Mouse (Mus musculus) CD4-positive helper T cell, adult 2 months (primary cell): Measurements from ENCODE around the gene Mta2.
"Not testable (repeated sequence)": the region's sequence is repeated elsewhere in the genome, so short reads cannot be mapped to it uniquely, and the experiment has no call there.

ENCODE experiments used
- DNase-seq: peaks from one replicate; pipeline ENCODE4 v3.0.0-alpha.2; 2012; ENCODE audit warnings: low read depth, missing footprints, low spot score

Gene Mta2

DNA sequence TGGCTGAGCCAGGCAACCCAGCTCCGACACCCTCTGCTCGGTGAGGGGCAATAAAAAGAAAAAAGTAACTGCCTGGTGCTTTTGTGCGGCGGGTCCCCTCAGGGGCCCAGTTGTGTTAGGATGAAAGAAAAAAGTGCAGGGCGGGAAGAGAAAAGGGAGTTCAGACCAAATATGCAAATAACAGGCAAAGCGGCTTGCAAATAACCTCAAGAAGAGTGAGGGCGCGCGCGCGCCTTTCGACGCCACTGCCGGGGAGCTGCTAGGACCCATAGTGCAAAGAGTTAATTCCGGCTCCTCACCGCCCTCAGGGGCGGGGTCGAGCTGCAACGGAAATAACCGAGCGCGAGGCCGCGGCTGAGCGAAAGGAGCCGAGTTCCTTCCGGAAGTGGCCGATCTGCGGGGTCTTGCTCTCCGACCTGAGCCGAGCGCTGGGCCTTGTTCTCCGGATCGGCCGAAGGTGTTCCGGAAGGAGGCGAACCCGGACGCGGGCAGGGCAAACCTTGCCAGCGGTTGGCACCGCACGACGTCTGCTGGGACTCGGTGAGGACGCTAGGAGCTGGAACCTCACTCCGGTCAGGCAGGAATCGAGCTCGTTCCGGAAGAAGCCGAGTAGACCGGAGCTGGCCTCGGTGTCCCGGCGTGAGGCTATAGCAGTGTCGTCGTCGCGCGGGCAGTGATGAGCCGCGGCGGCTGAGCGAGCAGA, at the start of gene Mta2:
Gene Mta2 (plus strand): TSS at position 361 of the 703 bp plus-strand sequence.
- peak; percentile 98 for DNase-seq

DNA sequence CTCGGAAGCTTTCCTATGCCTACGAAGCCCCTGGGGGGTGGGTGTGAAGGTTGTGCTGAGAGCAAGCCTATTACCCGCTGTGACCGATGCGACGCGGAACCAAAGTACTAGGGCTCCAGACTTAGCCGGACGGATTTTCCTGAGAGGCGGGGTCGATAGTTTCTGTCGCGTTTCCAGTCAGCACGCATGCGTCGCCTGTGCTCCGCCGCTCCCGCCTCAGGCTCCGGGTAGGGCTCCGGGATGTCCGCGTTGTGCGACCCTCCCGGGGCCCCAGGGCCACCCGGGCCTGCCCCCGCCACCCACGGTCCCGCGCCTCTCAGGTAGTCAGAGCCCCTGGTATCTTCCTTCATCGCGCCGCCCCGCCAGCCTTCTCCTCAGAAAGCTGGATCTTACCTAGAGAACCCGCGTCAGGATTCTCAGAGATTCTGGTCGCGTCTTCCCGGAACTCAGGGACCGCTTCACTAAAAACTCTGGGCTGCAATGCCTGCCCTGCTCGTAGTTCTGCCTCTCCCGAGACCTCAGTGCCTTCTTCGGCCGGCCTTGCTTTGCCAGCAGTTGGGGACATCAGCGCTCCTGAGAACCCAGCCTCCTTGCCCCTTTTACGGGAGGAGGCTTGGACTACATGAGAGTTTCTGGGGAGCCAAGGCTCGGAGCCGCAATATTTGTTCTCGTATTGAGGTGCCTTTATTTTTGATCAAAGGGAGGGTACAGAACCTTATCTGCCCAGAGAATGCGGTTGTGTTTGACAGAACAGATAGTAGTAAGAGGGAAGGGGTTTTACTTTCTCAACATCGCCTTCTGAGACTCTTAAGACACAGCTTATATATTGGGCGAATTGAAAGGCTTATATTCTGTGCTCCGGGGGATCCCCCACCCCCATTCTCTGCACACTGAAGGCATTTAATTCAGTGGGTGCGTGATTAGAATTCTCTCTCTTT, 48.6 kb upstream of the Mta2 start, which contains the start of gene Ints5:
Gene Ints5 (plus strand): TSS at position 177 of the 938 bp plus-strand sequence.
- DNase-seq, result peak; percentile 88

DNA sequence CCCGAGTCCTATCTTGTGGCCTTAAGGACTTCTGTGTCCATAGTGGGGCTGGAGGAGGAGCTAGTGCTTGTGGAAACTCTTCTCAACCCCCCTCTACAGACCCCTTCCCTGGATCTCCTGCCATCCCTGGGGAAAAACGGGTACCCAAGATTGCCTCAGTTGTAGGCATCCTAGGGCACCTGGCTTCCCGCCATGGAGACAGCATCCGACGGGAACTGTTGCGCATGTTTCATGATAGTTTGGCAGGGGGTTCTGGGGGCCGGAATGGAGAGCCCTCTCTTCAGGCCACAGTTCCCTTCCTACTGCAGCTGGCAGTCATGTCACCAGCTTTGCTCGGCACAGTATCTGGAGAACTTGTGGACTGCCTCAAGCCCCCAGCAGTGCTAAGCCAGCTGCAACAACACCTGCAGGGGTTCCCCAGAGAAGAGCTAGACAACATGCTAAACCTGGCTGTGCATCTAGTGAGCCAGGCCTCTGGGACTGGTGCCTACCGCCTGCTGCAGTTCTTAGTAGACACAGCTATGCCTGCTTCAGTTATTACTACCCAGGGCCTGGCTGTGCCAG, 46.2 kb upstream of the Mta2 start:
- no peak for DNase-seq

DNA sequence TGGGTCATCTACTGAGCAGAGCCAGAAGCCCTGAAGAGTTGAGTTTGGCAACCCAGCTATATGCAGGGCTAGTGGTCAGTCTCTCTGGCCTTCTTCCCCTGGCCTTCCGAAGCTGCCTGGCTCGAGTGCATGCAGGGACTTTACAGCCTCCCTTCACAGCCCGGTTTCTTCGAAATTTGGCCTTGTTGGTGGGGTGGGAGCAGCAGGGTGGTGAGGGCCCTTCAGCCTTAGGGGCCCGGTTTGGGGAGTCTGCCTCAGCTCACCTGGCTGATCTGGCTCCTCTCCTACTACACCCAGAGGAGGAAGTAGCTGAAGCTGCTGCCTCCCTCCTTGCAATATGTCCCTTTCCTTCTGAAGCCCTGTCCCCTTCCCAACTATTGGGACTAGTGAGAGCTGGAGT, 45.4 kb upstream of the Mta2 start:
- not testable (repeated sequence) for DNase-seq

DNA sequence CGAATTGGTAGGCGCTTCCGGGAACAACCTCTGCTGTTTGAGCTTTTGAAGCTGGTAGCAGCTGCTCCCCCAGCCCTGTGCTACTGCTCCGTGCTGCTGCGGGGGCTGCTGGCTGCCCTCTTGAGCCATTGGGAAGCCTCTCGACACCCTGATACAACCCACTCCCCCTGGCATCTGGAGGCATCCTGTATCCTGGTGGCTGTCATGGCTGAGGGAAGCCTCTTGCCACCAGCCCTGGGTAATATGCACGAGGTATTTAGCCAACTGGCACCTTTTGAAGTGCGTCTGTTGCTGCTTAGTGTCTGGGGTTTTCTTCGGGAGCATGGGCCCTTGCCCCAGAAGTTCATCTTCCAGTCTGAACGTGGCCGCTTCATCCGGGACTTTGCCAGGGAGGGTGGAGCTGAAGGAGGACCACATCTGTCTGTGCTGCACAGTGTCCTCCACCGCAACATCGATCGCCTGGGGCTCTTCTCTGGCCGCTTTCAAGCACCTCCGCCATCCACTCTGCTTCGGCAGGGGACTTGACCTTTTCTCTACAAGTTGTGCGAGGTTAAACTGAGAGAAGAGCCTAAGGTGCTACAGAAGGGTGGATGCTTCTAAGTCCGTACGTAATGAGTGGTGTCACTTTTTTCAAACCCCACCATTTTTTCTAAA, 44.3 kb upstream of the Mta2 start:
- DNase-seq, result not testable (repeated sequence)

DNA sequence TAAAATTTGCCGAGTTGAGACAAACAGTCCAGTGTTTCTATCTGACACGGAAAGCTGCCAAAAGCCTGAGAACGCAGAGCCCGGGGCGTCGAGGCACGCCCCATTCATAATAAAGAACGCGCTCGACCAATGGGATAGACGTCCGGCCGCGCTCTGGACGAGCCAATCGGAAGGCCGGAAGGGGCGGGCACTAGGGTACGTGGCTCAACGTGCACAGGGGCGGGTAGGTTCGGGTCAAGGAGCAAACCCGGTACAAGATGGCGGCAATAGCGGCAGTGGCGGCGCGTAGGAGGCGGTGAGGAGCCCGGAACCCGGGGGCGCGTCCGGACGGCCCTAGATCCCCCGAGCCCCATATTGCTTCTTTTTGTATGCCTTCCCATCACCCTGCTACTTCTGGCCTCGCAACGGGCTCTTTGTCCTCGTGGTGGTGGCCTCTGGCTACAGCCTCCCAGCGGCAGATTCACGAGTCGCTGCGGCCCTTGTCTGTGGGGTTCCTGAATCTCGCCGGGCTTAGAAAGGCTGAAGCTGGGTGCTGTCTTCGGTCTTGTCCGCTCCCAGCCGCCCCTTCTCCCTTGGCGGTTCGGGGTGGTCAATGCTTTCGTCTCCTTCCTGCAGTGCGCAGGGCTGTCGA, 43.7 kb upstream of the Mta2 start, which contains the start of gene Ganab:
Gene Ganab (plus strand): TSS at position 207 of the 631 bp plus-strand sequence.
- peak; percentile 98 for DNase-seq

DNA sequence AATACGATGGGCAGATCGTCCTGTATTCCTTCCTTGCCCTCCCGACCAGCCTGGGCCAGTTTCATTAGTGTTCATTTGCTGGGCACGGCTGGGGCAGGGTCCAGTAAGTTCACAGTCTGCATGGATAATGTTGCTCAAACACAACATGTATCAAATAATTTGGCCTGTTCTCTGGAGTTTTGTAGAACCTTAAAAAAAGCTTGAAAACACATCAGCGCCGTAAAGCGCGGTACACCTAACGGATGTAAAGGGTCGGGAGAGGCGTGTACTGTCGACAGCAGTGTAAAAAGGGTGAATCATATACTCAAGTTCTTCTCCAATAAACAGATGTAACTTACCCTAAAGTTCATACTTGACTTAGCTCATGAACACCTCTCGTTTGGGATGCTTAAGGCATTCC, 43.1 kb upstream of the Mta2 start:
- peak; percentile 38 for DNase-seq

DNA sequence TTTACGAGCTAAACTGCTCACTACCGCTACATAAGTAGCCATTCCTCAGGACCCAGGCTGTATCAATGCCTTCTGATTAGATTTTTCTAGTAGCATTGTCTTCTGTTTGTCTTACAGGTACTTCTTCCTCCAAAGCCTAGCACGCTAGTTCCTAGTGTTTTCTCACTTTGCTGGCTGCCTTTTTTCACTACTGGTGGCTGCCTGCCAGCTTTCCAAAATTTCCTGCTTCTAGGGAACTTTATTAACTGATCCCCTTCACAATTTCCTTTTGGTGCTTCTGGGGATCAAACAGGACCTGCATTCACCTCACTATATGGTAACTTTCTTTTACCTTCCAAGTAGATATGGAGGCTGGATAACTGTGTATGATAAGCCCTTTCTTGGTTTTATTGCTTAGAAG, 42.6 kb upstream of the Mta2 start:
- DNase-seq, result no peak

DNA sequence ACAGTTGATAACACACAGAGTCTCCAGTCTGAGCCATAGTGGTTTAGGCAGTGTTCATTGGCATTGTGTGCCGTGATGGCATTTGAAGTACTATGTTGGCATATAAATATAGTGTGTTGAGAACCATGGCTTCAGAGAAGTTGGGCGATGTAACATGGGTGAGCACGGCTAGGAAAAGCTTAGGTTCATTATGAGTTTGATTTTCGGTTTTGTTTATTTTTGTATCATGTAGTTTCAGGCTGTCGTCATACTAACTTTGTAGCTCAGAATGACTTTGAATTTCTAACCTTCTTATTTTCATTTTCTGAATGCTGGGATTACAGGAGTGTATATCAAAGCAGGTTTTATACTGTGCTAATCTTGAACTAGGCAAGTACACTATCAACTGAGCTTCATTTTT, 38.3 kb upstream of the Mta2 start:
- no peak for DNase-seq

DNA sequence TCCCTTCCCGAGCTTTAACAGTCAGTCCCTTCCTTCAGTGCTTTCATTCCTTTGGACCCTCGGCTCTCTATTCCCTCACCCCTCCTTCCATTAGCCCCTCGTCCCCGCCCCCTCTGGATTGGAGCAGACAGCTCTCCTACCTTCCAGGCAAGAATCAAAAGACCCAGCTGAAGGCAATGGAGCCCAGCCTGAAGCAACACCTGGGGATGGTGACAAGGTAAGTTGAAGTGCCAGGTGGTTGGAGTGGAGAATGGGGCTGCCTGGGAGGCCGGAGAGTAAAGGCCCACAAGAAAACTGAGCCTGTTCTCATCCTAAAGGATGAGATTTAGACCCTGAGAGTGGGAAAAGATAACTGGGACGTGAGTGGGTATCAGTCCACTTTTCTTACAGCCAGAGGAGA, 33.1 kb upstream of the Mta2 start:
- no peak for DNase-seq

DNA sequence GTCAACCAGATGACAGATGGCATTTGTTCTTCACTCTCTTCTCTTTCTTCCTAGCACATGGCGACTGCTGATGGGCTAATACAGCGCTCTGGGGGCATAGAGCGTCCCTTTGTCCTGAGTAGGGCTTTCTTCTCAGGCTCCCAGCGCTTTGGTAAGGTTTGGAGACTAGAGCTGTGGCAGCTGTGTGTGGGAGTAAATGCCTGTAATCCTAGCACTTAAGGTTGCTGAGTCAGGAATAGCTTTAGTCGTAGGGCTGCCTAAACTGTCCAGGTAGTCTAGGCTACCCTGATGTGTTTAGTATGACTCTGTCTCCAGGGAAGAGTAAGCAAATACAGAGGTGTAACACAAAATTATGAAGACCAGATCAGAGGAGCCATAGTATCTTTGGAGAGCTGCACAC, 29.9 kb upstream of the Mta2 start:
- no peak for DNase-seq

DNA sequence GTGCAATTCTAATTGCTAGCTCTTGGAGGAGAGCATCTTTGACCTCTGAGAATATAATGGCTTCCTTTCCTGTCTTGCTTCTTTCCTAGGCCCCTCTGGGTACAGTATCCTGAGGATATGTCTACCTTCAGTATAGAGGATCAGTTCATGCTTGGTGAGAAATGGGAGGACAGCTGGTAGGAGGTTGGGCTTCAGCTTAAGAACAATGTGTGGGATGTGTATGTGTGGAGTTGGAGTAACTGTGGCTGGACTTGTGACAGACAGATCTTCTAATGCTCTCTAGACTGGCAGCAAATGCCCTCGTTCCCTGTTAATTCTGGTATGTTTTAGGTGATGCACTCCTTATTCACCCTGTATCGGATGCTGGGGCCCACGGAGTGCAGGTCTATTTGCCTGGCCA, 27.5 kb upstream of the Mta2 start:
- no peak for DNase-seq

DNA sequence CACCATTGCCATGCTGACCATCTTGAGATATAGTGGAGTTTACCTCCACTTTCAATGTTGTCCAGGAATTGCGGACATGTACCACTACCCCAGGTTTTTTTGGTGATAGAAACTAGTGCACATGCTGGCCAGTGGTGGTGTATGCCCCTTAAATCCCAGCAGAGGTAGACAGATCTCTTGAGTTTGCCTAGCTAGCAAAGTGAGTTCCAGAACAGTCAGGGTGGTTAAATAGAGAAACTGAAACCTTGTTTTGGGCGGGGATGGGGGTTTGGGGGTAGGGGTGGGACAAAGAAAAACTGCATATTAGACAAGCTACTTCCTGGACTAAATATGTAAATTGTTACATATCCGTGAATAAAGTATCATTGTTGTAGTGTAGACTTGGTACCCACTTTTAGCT, 22.7 kb upstream of the Mta2 start:
- DNase-seq, result peak; percentile 47

DNA sequence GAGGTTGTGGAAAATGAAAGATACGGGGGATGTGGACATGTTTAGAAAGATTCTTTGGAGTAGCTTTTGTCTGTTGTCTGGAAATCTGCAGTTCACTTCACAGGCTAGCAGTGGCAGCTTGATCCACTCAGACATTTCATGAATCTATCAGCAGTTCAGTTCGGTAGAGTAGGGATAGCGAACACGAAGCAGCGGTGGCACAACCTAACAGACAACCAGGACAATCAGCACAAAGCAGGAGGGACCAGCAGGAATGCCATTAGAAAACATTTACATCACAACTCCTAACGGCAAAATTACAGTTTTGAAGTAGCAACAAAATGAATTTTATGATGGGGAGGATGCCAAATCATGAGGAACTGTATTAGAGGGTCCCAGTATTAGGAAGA, 22.0 kb upstream of the Mta2 start:
- DNase-seq, result no peak

DNA sequence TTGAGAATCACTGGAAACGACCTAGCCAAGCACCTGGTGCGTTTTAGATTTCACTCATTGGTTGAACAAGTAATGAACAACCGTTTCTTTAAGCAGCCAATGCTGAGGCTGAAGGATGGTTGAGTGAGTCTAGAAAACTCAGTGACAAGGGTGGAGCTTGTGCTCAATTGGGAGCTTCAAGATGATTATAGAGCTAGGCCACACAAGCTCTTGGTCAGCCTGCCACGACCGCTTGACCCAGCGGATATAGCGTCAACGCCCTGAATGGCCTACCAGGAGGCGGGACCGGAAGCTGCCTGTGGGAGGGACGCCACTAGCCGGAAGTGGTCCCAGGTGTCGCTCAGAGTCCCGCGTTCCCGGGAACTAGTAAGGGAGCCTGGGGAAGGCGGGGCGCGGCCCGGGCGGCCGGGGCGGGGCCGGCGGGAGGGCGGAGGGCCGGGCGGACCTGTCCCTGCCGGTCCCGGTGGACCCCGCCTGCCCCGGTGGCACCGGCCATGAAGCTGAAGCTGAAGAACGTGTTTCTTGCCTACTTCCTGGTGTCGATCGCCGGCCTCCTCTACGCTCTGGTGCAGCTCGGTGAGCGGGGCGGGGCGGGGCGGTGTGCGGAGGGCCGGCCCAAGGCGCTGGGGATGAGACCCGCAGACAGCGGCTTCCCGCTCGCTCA, 21.5 kb upstream of the Mta2 start, which contains the start of gene B3gat3:
Gene B3gat3 (plus strand): TSS at position 302 of the 664 bp plus-strand sequence.
- peak; percentile 85 for DNase-seq

DNA sequence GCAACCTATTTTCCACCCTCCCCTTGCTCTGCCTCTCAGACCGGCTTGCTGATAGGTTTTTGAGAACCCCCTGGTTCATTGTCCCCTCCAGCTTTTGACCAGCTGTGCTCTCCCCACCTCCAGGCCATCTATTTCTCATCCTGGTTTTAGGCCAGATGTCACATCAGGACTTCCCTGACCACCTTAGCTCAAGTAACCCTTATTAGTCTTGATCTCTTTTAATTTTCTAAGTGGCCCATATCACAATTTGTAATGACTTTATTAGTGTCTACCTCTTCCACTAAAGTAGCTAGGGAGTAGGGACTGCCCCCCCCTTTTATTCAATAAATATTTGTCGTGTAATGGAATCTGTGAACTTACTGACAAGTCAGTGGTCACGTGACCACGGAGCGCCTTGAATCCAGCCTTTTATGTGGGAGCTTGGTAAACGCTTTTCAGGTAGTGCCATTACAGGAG, 20.8 kb upstream of the Mta2 start:
- peak; percentile 84 for DNase-seq

DNA sequence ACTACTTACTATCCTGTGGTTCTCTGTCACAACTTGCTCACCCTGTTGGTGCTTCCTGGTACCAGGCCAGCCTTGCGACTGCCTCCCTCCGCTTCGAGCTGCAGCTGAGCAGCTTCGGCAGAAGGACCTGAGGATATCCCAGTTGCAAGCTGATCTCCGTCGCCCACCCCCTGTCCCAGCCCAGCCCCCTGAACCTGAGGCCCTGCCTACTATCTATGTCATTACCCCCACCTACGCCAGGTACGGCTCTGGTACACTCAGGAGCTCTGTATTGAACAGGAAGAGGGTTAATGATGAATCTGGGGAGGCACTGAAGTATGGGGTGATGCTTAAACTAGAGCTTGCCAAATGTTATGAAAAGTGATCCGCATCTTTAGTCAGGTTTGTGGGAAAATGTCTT, 19.9 kb upstream of the Mta2 start:
- DNase-seq, result peak; percentile 33

DNA sequence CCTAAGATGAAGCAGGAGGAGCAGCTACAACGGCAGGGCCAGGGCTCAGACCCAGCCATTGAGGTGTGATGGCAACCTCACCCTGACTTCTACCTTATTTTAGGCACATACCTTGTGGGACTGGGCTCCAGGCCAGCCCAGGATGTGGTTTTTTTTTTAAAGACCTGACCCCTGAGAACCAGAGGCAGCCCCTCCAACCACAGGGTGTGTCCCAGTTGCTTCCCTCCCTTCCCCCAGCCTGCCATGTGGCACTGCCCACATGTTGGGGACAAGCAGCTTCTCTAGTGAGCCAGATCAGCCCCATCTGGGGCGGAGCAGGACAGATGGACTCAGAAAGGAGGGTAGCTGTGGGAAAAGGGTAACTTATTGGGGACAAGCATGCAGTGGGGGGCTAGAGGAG, 14.9 kb upstream of the Mta2 start:
- peak; percentile 66 for DNase-seq

DNA sequence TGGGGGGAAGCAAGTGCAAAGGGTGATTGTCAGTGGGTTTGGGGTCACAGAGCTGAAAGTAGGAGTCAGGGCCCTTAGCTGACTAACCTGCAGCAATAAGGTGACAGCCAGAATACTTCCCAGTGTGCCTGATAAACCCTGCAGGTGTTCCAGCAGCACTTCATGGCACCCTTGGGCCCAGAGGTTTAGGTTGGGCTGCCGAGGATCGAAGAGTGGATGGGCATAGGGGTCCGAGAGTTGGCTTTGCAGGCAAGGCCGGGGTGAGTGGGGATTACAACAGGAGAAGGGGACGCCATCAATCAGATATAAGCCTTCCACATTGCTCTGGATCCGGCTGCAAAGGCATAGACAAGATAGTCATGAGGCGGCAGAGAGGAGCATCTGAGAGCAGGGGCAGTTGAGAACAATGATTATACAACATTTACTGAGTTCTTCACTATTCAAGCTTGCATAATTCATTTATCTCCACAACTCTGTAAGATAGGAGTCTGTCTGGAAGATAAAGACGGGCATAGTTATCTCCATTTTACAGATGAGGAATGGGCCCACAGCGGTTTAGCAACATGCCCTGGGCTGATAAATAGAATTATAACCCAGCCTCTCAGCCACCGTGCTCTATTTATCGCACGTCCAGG, 13.7 kb upstream of the Mta2 start:
- no peak for DNase-seq

DNA sequence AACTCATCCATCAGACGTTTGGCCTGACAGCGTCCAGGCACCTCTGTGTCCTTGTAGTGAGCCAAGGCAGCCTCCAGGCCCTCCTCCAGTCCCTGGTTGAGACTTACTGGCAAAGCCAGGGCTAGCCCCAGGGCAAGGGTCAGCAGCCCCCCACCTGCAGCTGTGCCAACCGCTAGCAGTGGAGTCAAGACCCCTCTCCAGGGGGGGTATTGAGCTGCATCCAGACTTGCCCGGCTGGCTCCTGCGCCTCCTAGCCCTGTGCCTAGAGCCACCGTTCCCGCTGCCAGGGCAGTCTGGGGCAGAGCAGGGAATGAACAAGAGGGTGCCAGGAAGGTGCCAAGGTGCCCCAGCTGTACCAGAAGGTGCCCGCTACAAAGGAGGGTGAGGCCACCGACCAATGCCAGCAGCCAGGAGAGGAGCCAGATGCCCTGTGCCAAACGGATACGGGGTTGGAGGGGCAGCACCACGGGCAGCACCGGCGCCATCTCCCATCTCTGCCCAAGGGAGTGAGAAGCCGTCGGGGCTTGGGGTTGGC, 12.9 kb upstream of the Mta2 start:
- DNase-seq, result no peak
